Mouse (Mus musculus) c-Kit-positive CD71-positive TER-119-positive erythroid progenitor cells, embryonic 14.5 days (primary cell): Measurements from ENCODE around the gene Abcb9.

Experiments used
- DNase-seq: peaks from one replicate; pipeline ENCODE4 v3.0.0-alpha.2; 2013; ENCODE audit warnings: low spot score

Abcb9 gene

GRCm38 (mm10) chr5:124013747-124014146, 81.9 kb downstream of the Abcb9 start:
- DNase-seq = no peak

GRCm38 (mm10) chr5:124012885-124013284, 82.7 kb downstream of the Abcb9 start:
- DNase-seq = no peak

- DNase-seq = no peak
These were observed 83.7 kb downstream of the Abcb9 start for GRCm38 (mm10) chr5:124011927-124012326.
